Mouse (Mus musculus): Measurements from ENCODE around the gene Chrne. TPM values are rescaled to one million over a fixed set of nuclear protein-coding genes. Genes with fewer than 3 reads are reported as not detected.

Chrne gene
- total and polyA plus RNA-seq, 2 experiments from 2014 or later, result 1.0 TPM; not detected in 1

GRCm38 (mm10) chr11:70585457-70585856, 33.6 kb downstream of the Chrne start:
- peaks cover 5% of the 10 kb centered on the region for H3K4me1 ChIP-seq (ENCODE audit: insufficient read depth)
- DNase-seq, result no peak
- 0 out of 2 replicates have a peak overlapping the region, but pooled peaks have one; percentile 16 for H3K27ac ChIP-seq (ENCODE audit: low read depth, low read length)
- no peaks in the 10 kb centered on the region for H3K9me3 ChIP-seq (ENCODE audit: low read length)
- no peak overlapping the region for H3K9ac ChIP-seq
- no peaks in the 10 kb centered on the region for H3K27me3 ChIP-seq (ENCODE audit: insufficient read depth, low read length)
- WGBS, result 30% methylated on average over 7 of the region's 7 CpGs
- no peak for TF ChIP-seq CTCF (IDR thresholded peaks at IDR 0.05; ENCODE audit: low read depth)
- H3K4me3 ChIP-seq (ENCODE audit: low read depth, low read length), result no peak overlapping the region
- no peak overlapping the region for H3K4me2 ChIP-seq (ENCODE audit: low read depth)
- no peaks in the 10 kb centered on the region for H3K36me3 ChIP-seq (ENCODE audit: insufficient read depth)
- no peak; the same call in 1 of the 2 replicates for ATAC-seq

- Histone ChIP-seq H3K4me2 (ENCODE audit: low read depth) (no peak overlapping the region), H3K27me3 (ENCODE audit: insufficient read depth, low read length) (no peaks in the 10 kb centered on the region), H3K27ac (ENCODE audit: low read depth, low read length) (peak overlapping the region; percentile 55; the same call in 1 of the 2 replicates), H3K9me3 (ENCODE audit: low read length) (no peaks in the 10 kb centered on the region), H3K4me1 (ENCODE audit: insufficient read depth) (peaks cover 9% of the 10 kb centered on the region), H3K4me3 (ENCODE audit: low read depth, low read length) (no peak overlapping the region), H3K9ac (no peak overlapping the region), H3K36me3 (ENCODE audit: insufficient read depth) (no peaks in the 10 kb centered on the region)
- WGBS, result 87% methylated on average over 7 of the region's 7 CpGs
- no peak for DNase-seq
- no peak; the same call in 1 of the 2 replicates for ATAC-seq
- no peak for TF ChIP-seq CTCF (IDR thresholded peaks at IDR 0.05; ENCODE audit: low read depth)
These were observed 35.2 kb downstream of the Chrne start for GRCm38 (mm10) chr11:70583775-70584174.

GRCm38 (mm10) chr11:70583022-70583714, 35.8 kb downstream of the Chrne start:
- no peak for TF ChIP-seq CTCF (IDR thresholded peaks at IDR 0.05; ENCODE audit: low read depth)
- DNase-seq, result peak; percentile 19
- H3K36me3 ChIP-seq (ENCODE audit: insufficient read depth), result no peaks in the 10 kb centered on the region
- no peaks in the 10 kb centered on the region for H3K9me3 ChIP-seq (ENCODE audit: low read length)
- peak overlapping the region; percentile 55; the same call in 1 of the 2 replicates for H3K27ac ChIP-seq (ENCODE audit: low read depth, low read length)
- no peak overlapping the region for H3K4me2 ChIP-seq (ENCODE audit: low read depth)
- no peaks in the 10 kb centered on the region for H3K27me3 ChIP-seq (ENCODE audit: insufficient read depth, low read length)
- H3K4me1 ChIP-seq (ENCODE audit: insufficient read depth), result peaks cover 9% of the 10 kb centered on the region
- WGBS, result 66% methylated on average over 6 of the region's 6 CpGs
- no peak overlapping the region for H3K4me3 ChIP-seq (ENCODE audit: low read depth, low read length)
- ATAC-seq, result no peak
- H3K9ac ChIP-seq, result no peak overlapping the region

GRCm38 (mm10) chr11:70582196-70582595, 36.8 kb downstream of the Chrne start:
- no peak for ATAC-seq
- Histone ChIP-seq H3K27me3 (ENCODE audit: insufficient read depth, low read length) (no peaks in the 10 kb centered on the region), H3K4me2 (ENCODE audit: low read depth) (no peak overlapping the region), H3K9me3 (ENCODE audit: low read length) (no peaks in the 10 kb centered on the region), H3K27ac (ENCODE audit: low read depth, low read length) (no peak overlapping the region), H3K4me1 (ENCODE audit: insufficient read depth) (peaks cover 9% of the 10 kb centered on the region), H3K36me3 (ENCODE audit: insufficient read depth) (no peaks in the 10 kb centered on the region), H3K4me3 (ENCODE audit: low read depth, low read length) (no peak overlapping the region), H3K9ac (no peak overlapping the region)
- no peak for DNase-seq
- TF ChIP-seq CTCF (IDR thresholded peaks at IDR 0.05; ENCODE audit: low read depth), result no peak
- 68% methylated on average over 3 of the region's 3 CpGs for WGBS

- Histone ChIP-seq H3K4me2 (ENCODE audit: low read depth) (no peak overlapping the region), H3K9me3 (ENCODE audit: low read length) (no peaks in the 10 kb centered on the region), H3K4me1 (ENCODE audit: insufficient read depth) (peaks cover 9% of the 10 kb centered on the region), H3K9ac (no peak overlapping the region), H3K27ac (ENCODE audit: low read depth, low read length) (no peak overlapping the region), H3K4me3 (ENCODE audit: low read depth, low read length) (no peak overlapping the region), H3K36me3 (ENCODE audit: insufficient read depth) (no peaks in the 10 kb centered on the region), H3K27me3 (ENCODE audit: insufficient read depth, low read length) (no peaks in the 10 kb centered on the region)
- no peak for TF ChIP-seq CTCF (IDR thresholded peaks at IDR 0.05; ENCODE audit: low read depth)
- no peak for ATAC-seq
- DNase-seq, result no peak
- WGBS, result 82% methylated on average over 3 of the region's 3 CpGs
These were observed 38.1 kb downstream of the Chrne start for GRCm38 (mm10) chr11:70580921-70581320.

GRCm38 (mm10) chr11:70580358-70580720, 38.7 kb downstream of the Chrne start:
- H3K4me1 ChIP-seq (ENCODE audit: insufficient read depth), result peaks cover 9% of the 10 kb centered on the region
- H3K4me2 ChIP-seq (ENCODE audit: low read depth), result no peak overlapping the region
- H3K27ac ChIP-seq (ENCODE audit: low read depth, low read length), result no peak overlapping the region
- 42% methylated on average over 5 of the region's 5 CpGs for WGBS
- no peak for ATAC-seq
- no peak overlapping the region for H3K9ac ChIP-seq
- TF ChIP-seq CTCF (IDR thresholded peaks at IDR 0.05; ENCODE audit: low read depth), result no peak
- H3K36me3 ChIP-seq (ENCODE audit: insufficient read depth), result no peaks in the 10 kb centered on the region
- no peak overlapping the region for H3K4me3 ChIP-seq (ENCODE audit: low read depth, low read length)
- no peaks in the 10 kb centered on the region for H3K27me3 ChIP-seq (ENCODE audit: insufficient read depth, low read length)
- no peaks in the 10 kb centered on the region for H3K9me3 ChIP-seq (ENCODE audit: low read length)
- DNase-seq, result no peak

- no peak for ATAC-seq
- Histone ChIP-seq H3K4me1 (ENCODE audit: insufficient read depth) (peaks cover 9% of the 10 kb centered on the region), H3K27me3 (ENCODE audit: insufficient read depth, low read length) (no peaks in the 10 kb centered on the region), H3K36me3 (ENCODE audit: insufficient read depth) (no peaks in the 10 kb centered on the region), H3K9ac (no peak overlapping the region), H3K27ac (ENCODE audit: low read depth, low read length) (no peak overlapping the region), H3K4me3 (ENCODE audit: low read depth, low read length) (no peak overlapping the region), H3K9me3 (ENCODE audit: low read length) (no peaks in the 10 kb centered on the region), H3K4me2 (ENCODE audit: low read depth) (no peak overlapping the region)
- WGBS, result 78% methylated on average over 9 of the region's 9 CpGs
- TF ChIP-seq CTCF (IDR thresholded peaks at IDR 0.05; ENCODE audit: low read depth), result no peak
- no peak for DNase-seq
These were observed 39.2 kb downstream of the Chrne start for GRCm38 (mm10) chr11:70579710-70580357.

Data from forebrain, postnatal 0 days (tissue).